Mouse (Mus musculus): ENCODE measurements around the gene Satb2.

- no peak for TF ChIP-seq CTCF (IDR thresholded peaks at IDR 0.05; ENCODE audit: low read depth, low read length)
- TF ChIP-seq TAL1 (conservative IDR thresholded peaks at IDR 0.05; ENCODE audit: low read depth, low read length): no peak
- no peak for TF ChIP-seq POLR2AphosphoS5 (IDR thresholded peaks at IDR 0.05; ENCODE audit: insufficient replicate concordance, low read depth, low read length)
- TF ChIP-seq GATA1 (IDR thresholded peaks at IDR 0.05; ENCODE audit: borderline replicate concordance, low read length): no peak
- no peak for TF ChIP-seq GATA2 (IDR thresholded peaks at IDR 0.05; ENCODE audit: borderline replicate concordance, low read depth, low read length)
Measured at GRCm38 (mm10) chr1:56749629-56750311, 228.7 kb downstream of the Satb2 start.

Measured in G1E (cell line).